Mouse (Mus musculus): ENCODE measurements around the gene Rassf7. TPM values are rescaled to one million over a fixed set of nuclear protein-coding genes. Genes with fewer than 3 reads are reported as not detected.

Rassf7 gene
- polyA plus RNA-seq, 1 experiment from 2014 or later: 27.2 TPM

MicroRNAs encoded within 50 kb of the gene (microRNA counts, 519-probe panel; counts per million panel counts)
- microRNA mmu-miR-210: 4,680 counts per million, percentile 38 among the panel's probes with 10 or more counts

Small RNA genes within 50 kb of the gene (microRNA-seq; reads per million reads assigned to microRNA genes)
- gene Mir210: 398 reads per million, percentile 70 among the genes with 10 or more reads in this experiment

Other genes with a start within 250 kb of the Rassf7 start
- 3.0 and 11.5 TPM in 2 replicates for gene Ifitm1, start 248.6 kb upstream of the Rassf7 start, polyA plus RNA-seq (2014; fragmentation: Nextera tagmentation; extraction: Ambion mirVana)
- 18.8 and 66.5 TPM in 2 replicates for gene Ifitm3, start 205.1 kb upstream of the Rassf7 start, polyA plus RNA-seq (2014; fragmentation: Nextera tagmentation; extraction: Ambion mirVana)
- 0.34 and 0.35 TPM in 2 replicates for gene Ifitm6, start 197.9 kb upstream of the Rassf7 start, polyA plus RNA-seq (2014; fragmentation: Nextera tagmentation; extraction: Ambion mirVana)
- not detected in 2 replicates for gene Gm17387, start 186.7 kb upstream of the Rassf7 start, polyA plus RNA-seq (2014; fragmentation: Nextera tagmentation; extraction: Ambion mirVana)
- 44.1 and 56.0 TPM in 2 replicates for gene B4galnt4, start 154.8 kb upstream of the Rassf7 start, polyA plus RNA-seq (2014; fragmentation: Nextera tagmentation; extraction: Ambion mirVana)
- gene Pkp3, start 137.6 kb upstream of the Rassf7 start, polyA plus RNA-seq (2014; fragmentation: Nextera tagmentation; extraction: Ambion mirVana): not detected in 2 replicates
- 1.2 and 2.1 TPM in 2 replicates for gene Sigirr, start 115.3 kb upstream of the Rassf7 start, polyA plus RNA-seq (2014; fragmentation: Nextera tagmentation; extraction: Ambion mirVana)
- 0.14 and 0.18 TPM in 2 replicates for gene Ano9, start 98.1 kb upstream of the Rassf7 start, polyA plus RNA-seq (2014; fragmentation: Nextera tagmentation; extraction: Ambion mirVana)
- 69.4 and 77.6 TPM in 2 replicates for gene Ptdss2, start 93.5 kb upstream of the Rassf7 start, polyA plus RNA-seq (2014; fragmentation: Nextera tagmentation; extraction: Ambion mirVana)
- 39.3 and 39.7 TPM in 2 replicates for gene Rnh1, start 43.0 kb upstream of the Rassf7 start, polyA plus RNA-seq (2014; fragmentation: Nextera tagmentation; extraction: Ambion mirVana)
- gene Hras, start 21.9 kb upstream of the Rassf7 start, polyA plus RNA-seq (2014; fragmentation: Nextera tagmentation; extraction: Ambion mirVana): 125 and 176 TPM in 2 replicates
- 9.0 and 9.8 TPM in 2 replicates for gene Lrrc56, start 21.7 kb upstream of the Rassf7 start, polyA plus RNA-seq (2014; fragmentation: Nextera tagmentation; extraction: Ambion mirVana)
- 0.88 and 1.1 TPM in 2 replicates for gene Lmntd2, start 1.8 kb upstream of the Rassf7 start, polyA plus RNA-seq (2014; fragmentation: Nextera tagmentation; extraction: Ambion mirVana)
- 60.1 and 77.5 TPM in 2 replicates for gene Phrf1, start 12.9 kb downstream of the Rassf7 start, polyA plus RNA-seq (2014; fragmentation: Nextera tagmentation; extraction: Ambion mirVana)
- gene Irf7, start 50.6 kb downstream of the Rassf7 start, polyA plus RNA-seq (2014; fragmentation: Nextera tagmentation; extraction: Ambion mirVana): 1.1 and 9.2 TPM in 2 replicates
- not detected in 2 replicates for gene Cdhr5, start 60.9 kb downstream of the Rassf7 start, polyA plus RNA-seq (2014; fragmentation: Nextera tagmentation; extraction: Ambion mirVana)
- 0.49 and 1.3 TPM in 2 replicates for gene Sct, start 63.3 kb downstream of the Rassf7 start, polyA plus RNA-seq (2014; fragmentation: Nextera tagmentation; extraction: Ambion mirVana)
- 0.53 and 0.54 TPM in 2 replicates for gene Drd4, start 76.1 kb downstream of the Rassf7 start, polyA plus RNA-seq (2014; fragmentation: Nextera tagmentation; extraction: Ambion mirVana)
- gene Deaf1, start 111.8 kb downstream of the Rassf7 start, polyA plus RNA-seq (2014; fragmentation: Nextera tagmentation; extraction: Ambion mirVana): 180 and 207 TPM in 2 replicates
- gene Tmem80, start 111.9 kb downstream of the Rassf7 start, polyA plus RNA-seq (2014; fragmentation: Nextera tagmentation; extraction: Ambion mirVana): 38.6 and 48.9 TPM in 2 replicates
- gene Eps8l2, start 123.0 kb downstream of the Rassf7 start, polyA plus RNA-seq (2014; fragmentation: Nextera tagmentation; extraction: Ambion mirVana): 0.19 and 0.50 TPM in 2 replicates
- gene Taldo1, start 176.3 kb downstream of the Rassf7 start, polyA plus RNA-seq (2014; fragmentation: Nextera tagmentation; extraction: Ambion mirVana): 312 and 318 TPM in 2 replicates
- 48.3 and 49.3 TPM in 2 replicates for gene Gatd1, start 198.3 kb downstream of the Rassf7 start, polyA plus RNA-seq (2014; fragmentation: Nextera tagmentation; extraction: Ambion mirVana)
- gene Cend1, start 213.6 kb downstream of the Rassf7 start, polyA plus RNA-seq (2014; fragmentation: Nextera tagmentation; extraction: Ambion mirVana): 25.7 and 79.2 TPM in 2 replicates
- gene Slc25a22, start 222.0 kb downstream of the Rassf7 start, polyA plus RNA-seq (2014; fragmentation: Nextera tagmentation; extraction: Ambion mirVana): 82.9 and 84.3 TPM in 2 replicates
- gene Pidd1, start 228.2 kb downstream of the Rassf7 start, polyA plus RNA-seq (2014; fragmentation: Nextera tagmentation; extraction: Ambion mirVana): 2.3 and 3.6 TPM in 2 replicates
- gene Rplp2, start 231.5 kb downstream of the Rassf7 start, polyA plus RNA-seq (2014; fragmentation: Nextera tagmentation; extraction: Ambion mirVana): 772 and 804 TPM in 2 replicates
- 15.8 and 15.9 TPM in 2 replicates for gene Pnpla2, start 239.3 kb downstream of the Rassf7 start, polyA plus RNA-seq (2014; fragmentation: Nextera tagmentation; extraction: Ambion mirVana)
- gene Cracr2b, start 245.2 kb downstream of the Rassf7 start, polyA plus RNA-seq (2014; fragmentation: Nextera tagmentation; extraction: Ambion mirVana): 3.8 and 4.6 TPM in 2 replicates

Data from midbrain, embryonic 14.5 days (tissue).